Mouse (Mus musculus): Measurements from ENCODE around the gene Tent5b. TPM values are rescaled to one million over a fixed set of nuclear protein-coding genes. Genes with fewer than 3 reads are reported as not detected.

Tent5b gene
- polyA plus RNA-seq, 1 experiment = 35.7 TPM

GRCm38 (mm10) chr4:133442194-133442593 is 37.7 kb upstream of the Tent5b start:
- TF ChIP-seq CTCF (IDR thresholded peaks at IDR 0.05; ENCODE audit: control insufficient read depth, insufficient read depth, insufficient replicate concordance, low read depth, low read length) (no peak), POLR2A (IDR thresholded peaks at IDR 0.05; ENCODE audit: control insufficient read depth, low read depth, low read length) (no peak)
- no peak overlapping the region for H3K4me3 ChIP-seq (ENCODE audit: control insufficient read depth, low read depth, low read length)
- H3K27ac ChIP-seq (ENCODE audit: control insufficient read depth, insufficient read depth, low read depth, low read length) = no peak overlapping the region
- H3K36me3 ChIP-seq (ENCODE audit: control insufficient read depth, insufficient read depth, low read length) = no peaks in the 10 kb centered on the region
- no peaks in the 10 kb centered on the region for H3K27me3 ChIP-seq (ENCODE audit: control insufficient read depth, insufficient read depth, low read length)
- H3K4me1 ChIP-seq (ENCODE audit: control insufficient read depth, insufficient read depth, low read length) = peaks cover 21% of the 10 kb centered on the region

DNA sequence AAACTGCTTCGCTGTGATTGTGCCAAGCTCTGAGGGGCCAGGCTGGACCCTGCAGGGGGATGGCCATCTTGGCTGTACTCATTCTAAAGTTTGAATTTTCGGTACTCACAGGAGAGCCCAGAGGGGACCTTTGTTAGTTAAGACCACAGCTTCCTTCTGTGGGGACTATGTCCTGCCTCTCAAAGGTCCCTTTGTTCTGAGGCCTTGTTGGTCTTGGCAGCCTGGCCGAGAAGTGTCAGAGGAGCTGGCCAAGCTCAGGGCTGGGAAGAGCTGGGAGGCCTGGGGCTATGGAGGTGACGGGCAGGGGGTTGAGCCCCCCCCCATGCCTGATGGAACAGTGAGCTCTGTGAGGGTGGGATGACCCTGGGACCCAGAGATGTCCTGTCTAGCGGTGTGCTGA is 36.8 kb upstream of the Tent5b start:
- Histone ChIP-seq H3K4me1 (ENCODE audit: control insufficient read depth, insufficient read depth, low read length) (peaks cover 18% of the 10 kb centered on the region), H3K27me3 (ENCODE audit: control insufficient read depth, insufficient read depth, low read length) (no peaks in the 10 kb centered on the region), H3K36me3 (ENCODE audit: control insufficient read depth, insufficient read depth, low read length) (no peaks in the 10 kb centered on the region), H3K27ac (ENCODE audit: control insufficient read depth, insufficient read depth, low read depth, low read length) (no peak overlapping the region), H3K4me3 (ENCODE audit: control insufficient read depth, low read depth, low read length) (no peak overlapping the region)
- no peak for TF ChIP-seq CTCF (IDR thresholded peaks at IDR 0.05; ENCODE audit: control insufficient read depth, insufficient read depth, insufficient replicate concordance, low read depth, low read length)
- TF ChIP-seq POLR2A (IDR thresholded peaks at IDR 0.05; ENCODE audit: control insufficient read depth, low read depth, low read length) = no peak

- no peaks in the 10 kb centered on the region for H3K27me3 ChIP-seq (ENCODE audit: control insufficient read depth, insufficient read depth, low read length)
- H3K4me3 ChIP-seq (ENCODE audit: control insufficient read depth, low read depth, low read length) = no peak overlapping the region
- no peak overlapping the region for H3K27ac ChIP-seq (ENCODE audit: control insufficient read depth, insufficient read depth, low read depth, low read length)
- no peaks in the 10 kb centered on the region for H3K36me3 ChIP-seq (ENCODE audit: control insufficient read depth, insufficient read depth, low read length)
- no peak for TF ChIP-seq POLR2A (IDR thresholded peaks at IDR 0.05; ENCODE audit: control insufficient read depth, low read depth, low read length)
- no peak for TF ChIP-seq CTCF (IDR thresholded peaks at IDR 0.05; ENCODE audit: control insufficient read depth, insufficient read depth, insufficient replicate concordance, low read depth, low read length)
- H3K4me1 ChIP-seq (ENCODE audit: control insufficient read depth, insufficient read depth, low read length) = peaks cover 7% of the 10 kb centered on the region
Observed at GRCm38 (mm10) chr4:133445727-133446126, 34.2 kb upstream of the Tent5b start.

GRCm38 (mm10) chr4:133447366-133447765 is 32.6 kb upstream of the Tent5b start:
- Histone ChIP-seq H3K4me3 (ENCODE audit: control insufficient read depth, low read depth, low read length) (no peak overlapping the region), H3K4me1 (ENCODE audit: control insufficient read depth, insufficient read depth, low read length) (peaks cover 5% of the 10 kb centered on the region), H3K27ac (ENCODE audit: control insufficient read depth, insufficient read depth, low read depth, low read length) (no peak overlapping the region), H3K36me3 (ENCODE audit: control insufficient read depth, insufficient read depth, low read length) (no peaks in the 10 kb centered on the region), H3K27me3 (ENCODE audit: control insufficient read depth, insufficient read depth, low read length) (no peaks in the 10 kb centered on the region)
- TF ChIP-seq POLR2A (IDR thresholded peaks at IDR 0.05; ENCODE audit: control insufficient read depth, low read depth, low read length) (no peak), CTCF (IDR thresholded peaks at IDR 0.05; ENCODE audit: control insufficient read depth, insufficient read depth, insufficient replicate concordance, low read depth, low read length) (no peak)

DNA sequence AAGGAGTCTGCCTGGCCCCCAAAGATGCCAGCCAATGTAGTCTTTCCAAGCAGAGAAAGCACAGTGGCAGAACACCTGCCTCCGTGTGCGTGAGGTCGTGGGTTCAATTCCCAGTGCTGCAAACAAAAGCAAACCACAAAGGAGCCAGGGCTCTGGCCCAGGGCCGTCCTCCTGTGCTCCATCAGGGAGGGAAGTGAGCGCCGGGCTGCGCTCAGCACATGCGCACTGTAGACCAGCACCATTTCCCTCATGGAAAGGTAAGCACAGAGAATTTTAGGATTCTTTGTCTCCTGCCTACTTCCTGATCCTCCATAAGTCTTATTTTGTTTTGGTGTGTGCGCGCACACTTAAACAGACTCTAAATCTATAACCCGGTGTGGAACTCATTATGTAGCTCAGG is 32.0 kb upstream of the Tent5b start:
- Histone ChIP-seq H3K27ac (ENCODE audit: control insufficient read depth, insufficient read depth, low read depth, low read length) (no peak overlapping the region), H3K36me3 (ENCODE audit: control insufficient read depth, insufficient read depth, low read length) (no peaks in the 10 kb centered on the region), H3K4me1 (ENCODE audit: control insufficient read depth, insufficient read depth, low read length) (peaks cover 5% of the 10 kb centered on the region), H3K27me3 (ENCODE audit: control insufficient read depth, insufficient read depth, low read length) (no peaks in the 10 kb centered on the region), H3K4me3 (ENCODE audit: control insufficient read depth, low read depth, low read length) (no peak overlapping the region)
- TF ChIP-seq CTCF (IDR thresholded peaks at IDR 0.05; ENCODE audit: control insufficient read depth, insufficient read depth, insufficient replicate concordance, low read depth, low read length) (no peak), POLR2A (IDR thresholded peaks at IDR 0.05; ENCODE audit: control insufficient read depth, low read depth, low read length) (no peak)

- peaks cover 5% of the 10 kb centered on the region for H3K4me1 ChIP-seq (ENCODE audit: control insufficient read depth, insufficient read depth, low read length)
- H3K36me3 ChIP-seq (ENCODE audit: control insufficient read depth, insufficient read depth, low read length) = no peaks in the 10 kb centered on the region
- H3K27me3 ChIP-seq (ENCODE audit: control insufficient read depth, insufficient read depth, low read length) = no peaks in the 10 kb centered on the region
- no peak overlapping the region for H3K4me3 ChIP-seq (ENCODE audit: control insufficient read depth, low read depth, low read length)
- TF ChIP-seq CTCF (IDR thresholded peaks at IDR 0.05; ENCODE audit: control insufficient read depth, insufficient read depth, insufficient replicate concordance, low read depth, low read length) (no peak), POLR2A (IDR thresholded peaks at IDR 0.05; ENCODE audit: control insufficient read depth, low read depth, low read length) (no peak)
- no peak overlapping the region for H3K27ac ChIP-seq (ENCODE audit: control insufficient read depth, insufficient read depth, low read depth, low read length)
Observed at GRCm38 (mm10) chr4:133448708-133449388, 31.1 kb upstream of the Tent5b start.

DNA sequence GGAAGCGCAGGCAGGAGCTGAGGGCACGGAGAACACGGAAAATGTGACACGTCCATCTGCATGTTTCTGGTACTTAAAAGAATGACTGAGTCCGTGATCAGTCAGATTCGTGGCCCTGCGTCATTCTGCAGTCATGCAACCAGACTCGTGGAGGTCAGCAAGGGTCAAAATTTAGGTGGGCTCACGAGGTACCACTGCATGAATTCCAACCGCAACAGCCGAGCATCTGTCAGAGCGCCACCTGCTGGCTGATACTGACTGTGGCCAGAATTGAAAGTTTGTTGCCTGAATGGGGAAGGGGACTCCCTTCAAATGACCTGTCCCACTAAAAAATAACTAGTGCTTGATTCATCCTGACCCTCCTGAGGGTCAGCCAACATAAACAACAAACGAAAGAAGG is 30.2 kb upstream of the Tent5b start:
- Histone ChIP-seq H3K4me1 (ENCODE audit: control insufficient read depth, insufficient read depth, low read length) (peaks cover 5% of the 10 kb centered on the region), H3K36me3 (ENCODE audit: control insufficient read depth, insufficient read depth, low read length) (no peaks in the 10 kb centered on the region), H3K4me3 (ENCODE audit: control insufficient read depth, low read depth, low read length) (no peak overlapping the region), H3K27ac (ENCODE audit: control insufficient read depth, insufficient read depth, low read depth, low read length) (peak overlapping the region; percentile 37; the same call in 1 of the 2 replicates), H3K27me3 (ENCODE audit: control insufficient read depth, insufficient read depth, low read length) (no peaks in the 10 kb centered on the region)
- TF ChIP-seq POLR2A (IDR thresholded peaks at IDR 0.05; ENCODE audit: control insufficient read depth, low read depth, low read length) = no peak
- TF ChIP-seq CTCF (IDR thresholded peaks at IDR 0.05; ENCODE audit: control insufficient read depth, insufficient read depth, insufficient replicate concordance, low read depth, low read length) = peak; percentile 84; the same call in 1 of the 2 replicates

Data from testis, adult 2 months (tissue).